Mouse (Mus musculus) spleen, adult 18-20 months (tissue): Measurements from ENCODE around the gene Hist1h3b.
A peak's percentile ranks its signal among the peaks of the same experiment; 100 is the strongest.

ENCODE experiments used
- DNase-seq, 2 experiments: peaks; one replicate each; pipeline ENCODE4 v3.0.0; 2022; ENCODE audit warnings: mixed read lengths in 2 of 2

Gene Hist1h3b

DNA sequence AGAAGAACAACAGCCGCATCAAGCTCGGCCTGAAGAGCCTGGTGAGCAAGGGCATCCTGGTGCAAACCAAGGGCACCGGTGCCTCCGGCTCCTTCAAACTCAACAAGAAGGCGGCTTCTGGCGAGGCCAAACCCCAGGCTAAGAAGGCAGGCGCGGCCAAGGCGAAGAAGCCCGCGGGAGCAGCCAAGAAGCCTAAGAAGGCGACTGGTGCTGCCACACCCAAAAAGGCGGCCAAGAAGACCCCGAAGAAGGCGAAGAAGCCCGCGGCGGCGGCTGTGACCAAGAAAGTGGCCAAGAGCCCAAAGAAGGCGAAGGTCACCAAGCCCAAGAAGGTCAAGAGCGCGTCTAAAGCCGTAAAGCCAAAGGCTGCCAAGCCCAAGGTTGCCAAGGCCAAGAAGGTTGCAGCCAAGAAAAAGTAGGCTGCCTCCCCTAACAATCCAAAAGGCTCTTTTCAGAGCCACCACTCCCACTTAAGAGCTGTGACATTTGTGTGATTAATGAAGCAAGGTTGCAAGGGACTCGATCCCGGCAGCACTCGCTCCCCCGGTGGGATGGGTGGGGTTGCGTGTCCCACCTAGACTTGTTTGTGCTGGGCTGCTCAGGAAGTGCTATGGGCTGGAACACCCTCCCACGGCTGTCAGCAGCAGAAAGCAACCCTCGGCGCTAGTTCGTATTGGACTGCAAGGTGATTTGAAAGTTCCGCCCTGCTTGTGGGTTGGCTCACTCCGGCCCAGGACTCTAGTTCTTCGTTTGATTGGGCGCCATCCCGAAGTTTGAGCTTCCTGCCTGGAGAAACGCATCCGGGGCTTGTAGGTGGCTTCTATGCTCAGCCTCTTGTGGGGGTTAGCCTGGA is 12.8 kb upstream of the Hist1h3b start:
- peak; percentile 79 to 89 for DNase-seq

DNA sequence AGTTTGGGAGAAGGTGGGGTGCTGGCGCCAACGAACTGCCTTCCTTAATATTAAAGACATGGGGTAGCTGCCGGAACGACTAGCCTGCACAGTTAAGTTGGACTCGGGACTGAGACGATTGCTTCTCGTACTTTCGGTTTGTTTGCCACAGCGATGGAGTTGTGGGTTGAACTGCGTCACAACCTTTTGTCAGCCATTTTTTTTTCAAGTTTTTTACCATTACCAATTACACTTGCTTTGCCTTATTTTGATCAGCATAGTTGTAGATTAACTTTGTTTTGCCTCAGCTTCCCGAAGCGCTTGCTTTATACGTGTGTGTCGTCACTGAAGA is 12.2 kb upstream of the Hist1h3b start:
- DNase-seq: no peak

DNA sequence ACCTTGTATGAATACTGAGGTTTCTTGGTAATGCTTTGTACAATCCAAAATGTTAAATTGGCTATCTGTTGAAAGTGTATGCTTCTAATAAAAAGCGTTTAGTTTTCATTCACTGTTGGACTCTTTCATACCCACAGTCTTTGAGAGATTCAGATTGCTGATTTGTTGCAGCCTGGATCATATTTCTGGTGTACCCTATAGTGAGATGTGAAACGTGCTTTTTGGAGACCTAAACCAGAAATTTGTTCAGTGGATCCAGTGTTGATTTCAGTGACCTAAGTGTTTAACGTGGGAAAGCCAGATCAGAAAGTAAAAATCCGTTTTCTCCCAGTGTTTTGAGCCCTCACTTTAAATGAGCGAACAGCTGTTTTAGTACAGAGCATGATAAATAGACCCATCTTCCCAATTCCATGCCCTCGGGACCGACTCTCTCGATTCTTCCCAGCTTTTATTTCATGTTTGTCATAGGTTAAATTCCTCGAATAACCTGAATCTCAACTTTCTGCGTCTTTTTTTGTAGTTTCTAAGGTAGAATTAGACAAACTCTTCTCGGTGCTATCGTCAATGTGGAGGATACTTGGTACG is 11.7 kb upstream of the Hist1h3b start:
- DNase-seq: no peak

DNA sequence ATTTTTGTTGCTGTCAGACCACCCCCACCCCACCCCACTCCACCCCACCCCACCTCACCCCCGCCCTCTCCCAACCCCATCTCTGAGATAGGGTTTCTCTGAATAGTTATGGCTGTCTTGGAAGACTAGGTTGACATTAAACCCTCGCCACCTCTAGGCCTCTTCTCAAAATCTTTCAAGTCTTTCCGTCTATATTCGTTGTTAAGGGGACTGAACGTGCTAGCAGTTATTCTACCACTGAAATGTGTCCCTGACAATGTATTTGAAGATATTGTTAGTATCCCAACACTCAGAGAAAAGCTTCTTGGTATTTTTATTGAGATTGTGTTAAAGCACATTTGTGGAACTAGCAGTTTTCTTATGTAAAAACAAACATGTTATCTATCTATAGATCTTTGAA is 11.2 kb upstream of the Hist1h3b start:
- no peak for DNase-seq

DNA sequence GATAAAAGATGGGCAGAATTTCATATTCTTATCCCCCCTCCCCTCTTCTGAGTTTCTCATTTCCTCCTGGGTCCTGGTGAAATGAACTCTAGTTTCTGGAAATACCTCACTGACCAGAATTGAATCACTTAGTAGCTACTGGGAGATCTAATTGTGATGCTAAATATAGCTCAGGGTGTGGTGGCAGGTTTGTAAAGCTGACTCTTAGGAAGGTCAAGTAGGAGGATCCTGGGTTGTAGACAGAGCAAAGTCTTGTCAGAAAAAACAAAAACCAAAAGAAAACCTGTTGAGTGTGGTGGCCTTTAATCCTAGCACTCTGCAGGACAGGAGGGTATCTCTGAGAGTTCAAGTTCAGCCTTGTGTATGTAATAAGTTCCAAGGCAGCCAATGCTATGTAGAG is 10.1 kb upstream of the Hist1h3b start:
- no peak for DNase-seq

DNA sequence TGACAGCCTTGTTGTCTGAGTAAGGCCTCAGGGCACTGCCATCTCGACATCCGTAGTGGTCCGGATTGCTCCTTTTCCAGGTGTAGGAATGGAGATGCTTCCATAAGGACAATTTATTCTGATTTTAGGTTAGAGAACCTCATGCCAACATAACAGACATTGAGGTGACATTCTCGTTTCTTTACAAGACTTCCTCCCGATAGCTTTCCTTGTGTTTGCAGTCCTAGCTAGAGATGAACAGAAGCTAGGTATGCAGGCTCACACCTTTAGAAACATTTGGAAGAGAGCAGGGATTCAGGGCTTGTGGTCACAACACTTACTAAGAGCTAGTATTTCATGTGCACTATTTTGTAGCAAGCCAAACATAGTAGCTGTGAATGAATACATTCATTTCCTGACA is 8.9 kb upstream of the Hist1h3b start:
- DNase-seq: no peak

DNA sequence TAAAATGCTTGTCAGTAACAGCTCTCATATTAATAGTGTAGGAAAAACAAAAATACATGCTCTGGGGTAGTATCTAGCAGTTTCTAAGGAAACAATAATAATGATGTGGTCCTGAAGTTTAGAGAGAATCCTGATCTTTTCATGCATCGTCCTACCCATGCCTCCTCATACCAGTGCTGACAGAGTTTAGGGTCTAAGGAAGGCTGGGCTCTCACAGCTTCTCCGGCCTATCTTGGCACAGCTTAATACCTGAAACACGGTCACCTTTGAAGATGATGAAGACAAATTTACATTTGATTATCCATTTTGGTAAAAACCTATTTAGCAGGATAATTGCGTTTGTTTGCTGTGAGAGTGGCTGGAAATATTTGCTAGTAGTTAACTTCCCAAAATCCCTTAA is 8.1 kb upstream of the Hist1h3b start:
- no peak for DNase-seq

DNA sequence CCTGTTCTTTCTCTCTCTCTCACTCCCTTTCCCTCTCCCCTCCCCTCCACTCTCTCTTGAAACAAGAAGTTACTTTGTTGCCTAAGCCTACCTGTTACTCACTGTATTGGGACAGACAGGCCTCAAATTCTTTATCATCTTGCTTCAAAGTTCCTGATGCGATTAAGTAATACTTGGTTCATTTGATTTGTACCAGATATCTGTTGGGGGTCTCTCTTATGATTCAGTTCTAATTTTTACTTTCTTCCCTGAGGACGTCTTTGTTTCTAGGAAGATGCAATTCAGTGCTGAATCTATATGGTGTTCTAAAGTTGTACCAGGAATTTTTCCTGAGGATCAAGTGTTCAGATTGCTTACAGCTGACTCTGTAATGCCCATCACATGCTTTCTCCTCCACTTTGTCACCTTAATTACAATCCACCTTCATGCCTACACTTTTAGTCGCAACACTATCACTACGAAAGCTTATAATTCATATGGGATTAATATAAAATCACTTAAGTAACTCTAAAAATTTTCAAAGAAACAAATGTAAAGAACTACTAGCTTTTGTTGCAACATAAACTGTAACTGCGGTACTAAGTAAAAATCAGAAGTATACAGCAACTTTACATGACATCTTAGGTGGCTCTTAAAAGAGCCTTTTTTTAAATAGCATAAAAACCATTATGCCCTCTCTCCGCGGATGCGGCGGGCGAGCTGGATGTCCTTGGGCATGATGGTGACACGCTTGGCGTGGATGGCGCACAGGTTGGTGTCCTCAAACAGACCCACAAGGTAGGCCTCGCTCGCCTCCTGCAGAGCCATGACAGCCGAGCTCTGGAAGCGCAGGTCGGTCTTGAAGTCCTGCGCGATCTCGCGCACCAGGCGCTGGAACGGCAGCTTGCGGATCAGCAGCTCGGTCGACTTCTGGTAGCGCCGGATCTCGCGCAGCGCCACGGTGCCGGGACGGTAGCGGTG is 7.4 kb upstream of the Hist1h3b start:
- no peak for DNase-seq

DNA sequence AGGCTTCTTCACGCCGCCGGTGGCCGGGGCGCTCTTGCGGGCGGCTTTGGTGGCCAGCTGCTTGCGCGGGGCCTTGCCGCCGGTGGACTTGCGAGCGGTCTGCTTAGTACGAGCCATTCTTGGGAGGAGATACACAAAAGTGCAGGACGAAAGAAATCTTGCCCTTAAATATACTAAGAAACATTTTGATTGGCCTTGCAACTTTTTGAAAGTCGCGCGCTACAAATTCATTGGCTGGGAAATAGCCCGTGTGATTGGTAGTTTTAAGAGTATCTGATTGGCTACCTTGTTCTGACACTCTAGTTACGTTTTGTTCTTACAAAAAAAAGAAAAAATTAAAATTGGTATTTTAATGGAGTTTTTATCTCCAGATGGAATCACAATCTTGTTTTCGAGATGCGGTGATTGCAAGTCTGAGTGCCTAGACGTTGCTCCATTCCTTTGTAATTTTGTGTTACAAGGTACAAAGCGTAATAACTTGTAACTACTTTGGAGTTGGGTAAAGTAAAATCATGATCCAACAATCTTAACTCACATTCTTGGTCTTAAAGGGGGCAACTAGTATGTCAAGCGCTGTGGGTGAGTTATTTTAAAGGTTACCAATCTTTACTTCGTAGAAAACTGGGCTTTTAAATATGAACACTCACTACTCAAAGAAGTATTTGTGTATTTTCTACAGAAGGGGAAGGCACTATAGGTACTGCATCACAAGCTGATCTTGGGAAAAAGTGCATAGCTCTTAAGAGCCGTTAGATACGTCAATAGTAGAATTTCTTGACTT is 6.5 kb upstream of the Hist1h3b start, which contains the start of gene Hist1h3c:
Gene Hist1h3c (minus strand): TSS at position 222 of the 781 bp plus-strand sequence.
- peak; percentile 60 to 80 for DNase-seq

DNA sequence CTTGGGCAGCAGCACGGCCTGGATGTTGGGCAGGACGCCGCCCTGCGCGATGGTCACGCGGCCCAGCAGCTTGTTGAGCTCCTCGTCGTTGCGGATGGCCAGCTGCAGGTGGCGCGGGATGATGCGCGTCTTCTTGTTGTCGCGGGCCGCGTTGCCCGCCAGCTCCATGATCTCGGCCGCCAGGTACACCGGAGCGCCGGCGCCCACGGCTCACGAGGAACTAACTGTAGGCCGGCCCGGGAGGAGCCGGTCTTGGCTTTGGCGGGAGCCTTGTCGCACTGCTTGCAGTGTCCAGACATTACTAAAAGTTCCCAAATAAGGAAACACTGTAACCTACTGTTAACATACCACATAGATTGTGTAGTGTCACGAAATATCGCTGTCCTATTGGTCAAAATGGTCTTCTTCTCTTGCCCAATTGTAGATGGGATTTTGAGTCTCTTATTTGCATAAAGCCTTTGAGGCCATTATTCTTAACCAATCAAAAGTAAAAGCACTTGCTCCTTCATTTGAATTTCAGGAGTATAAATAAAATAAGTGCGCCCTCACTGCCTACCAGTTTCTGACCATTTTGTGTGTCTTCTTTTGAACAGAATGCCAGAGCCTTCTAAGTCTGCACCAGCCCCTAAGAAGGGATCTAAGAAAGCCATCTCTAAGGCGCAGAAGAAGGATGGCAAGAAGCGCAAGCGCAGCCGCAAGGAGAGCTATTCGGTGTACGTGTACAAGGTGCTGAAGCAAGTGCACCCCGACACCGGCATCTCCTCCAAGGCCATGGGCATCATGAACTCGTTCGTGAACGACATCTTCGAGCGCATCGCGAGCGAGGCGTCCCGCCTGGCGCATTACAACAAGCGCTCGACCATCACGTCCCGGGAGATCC is 5.6 kb upstream of the Hist1h3b start, which contains the start of gene Hist1h2bb:
Gene Hist1h2bb (plus strand): TSS at position 534 of the 880 bp plus-strand sequence.
- DNase-seq: peak; percentile 62 to 66

DNA sequence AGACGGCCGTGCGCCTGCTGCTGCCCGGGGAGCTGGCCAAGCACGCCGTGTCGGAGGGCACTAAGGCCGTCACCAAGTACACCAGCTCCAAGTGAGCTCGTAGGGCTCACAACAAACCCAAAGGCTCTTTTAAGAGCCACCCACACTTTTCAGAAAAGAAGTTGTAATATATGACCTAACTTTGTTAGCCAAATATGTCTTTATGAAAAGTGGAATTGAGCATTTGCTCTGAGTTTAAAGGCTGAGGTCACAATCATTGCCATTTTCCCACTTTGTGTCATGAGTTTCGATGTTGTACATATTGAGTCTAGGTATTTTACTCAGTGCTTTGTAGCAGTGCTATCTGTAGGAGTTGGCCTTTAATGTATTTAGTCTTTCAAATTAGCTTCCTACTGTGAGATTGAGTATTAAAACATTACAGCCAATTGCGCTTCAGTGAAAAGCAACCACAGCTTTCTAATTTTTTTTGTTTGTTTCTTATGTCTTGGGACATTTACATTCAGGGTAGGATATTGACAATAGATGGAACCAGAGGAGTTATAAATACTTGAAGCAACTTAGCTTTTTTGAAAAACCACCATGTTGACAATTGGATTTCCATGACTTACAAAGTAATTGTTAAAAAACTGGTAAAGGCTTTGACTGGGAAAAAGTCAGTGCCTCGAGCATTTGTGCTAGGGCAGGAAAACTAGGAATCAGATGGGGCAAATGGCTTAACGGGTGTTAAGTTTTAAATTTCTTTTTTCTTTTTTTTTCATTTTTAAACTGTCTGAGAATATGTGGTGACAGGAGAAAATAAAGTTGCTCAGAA is 4.8 kb upstream of the Hist1h3b start:
- no peak for DNase-seq

DNA sequence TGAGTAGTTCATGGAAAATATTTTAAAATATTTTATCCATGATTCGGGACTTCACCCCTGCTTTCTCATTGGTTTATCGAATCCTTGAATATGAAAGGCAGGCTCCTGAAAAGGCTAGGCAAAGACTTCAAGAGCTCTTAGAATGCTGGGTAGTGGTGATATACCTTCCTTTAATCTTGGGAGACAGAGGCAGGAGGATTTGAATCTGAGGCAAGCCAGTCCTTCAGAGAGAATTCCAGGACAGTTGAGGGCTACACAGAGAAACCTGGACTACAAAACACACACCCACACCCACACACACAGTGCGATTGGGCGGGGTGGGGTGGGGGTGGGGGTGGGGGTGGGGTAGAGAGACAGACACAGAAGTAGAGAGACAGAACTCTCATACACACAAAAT is 4.2 kb upstream of the Hist1h3b start:
- no peak for DNase-seq

DNA sequence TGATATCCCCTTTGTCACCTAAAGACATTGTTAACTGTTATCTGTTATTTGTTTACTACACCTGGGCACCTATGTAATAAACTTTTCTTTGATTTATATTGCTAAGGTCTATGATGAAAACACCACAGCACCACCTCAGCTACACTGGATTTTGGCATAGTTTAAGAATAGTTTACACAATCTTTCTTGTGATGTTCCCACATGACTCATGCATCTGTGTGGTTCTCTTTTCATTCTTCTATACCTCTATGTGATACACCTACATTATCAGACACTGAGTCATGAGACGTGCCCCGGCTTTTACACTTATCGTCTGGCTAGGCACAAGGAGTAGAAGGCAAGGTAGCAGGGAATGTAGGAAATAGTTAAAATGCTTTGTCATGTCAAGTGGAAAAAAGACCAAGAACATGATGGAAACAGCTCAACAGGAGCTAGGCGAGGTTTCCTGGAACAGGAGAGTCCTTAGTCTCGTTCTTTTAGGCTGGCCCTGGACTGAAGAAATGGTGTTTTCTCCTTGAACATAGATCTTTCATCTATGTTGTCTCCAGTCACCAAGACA is 2.4 kb upstream of the Hist1h3b start:
- no peak for DNase-seq

DNA sequence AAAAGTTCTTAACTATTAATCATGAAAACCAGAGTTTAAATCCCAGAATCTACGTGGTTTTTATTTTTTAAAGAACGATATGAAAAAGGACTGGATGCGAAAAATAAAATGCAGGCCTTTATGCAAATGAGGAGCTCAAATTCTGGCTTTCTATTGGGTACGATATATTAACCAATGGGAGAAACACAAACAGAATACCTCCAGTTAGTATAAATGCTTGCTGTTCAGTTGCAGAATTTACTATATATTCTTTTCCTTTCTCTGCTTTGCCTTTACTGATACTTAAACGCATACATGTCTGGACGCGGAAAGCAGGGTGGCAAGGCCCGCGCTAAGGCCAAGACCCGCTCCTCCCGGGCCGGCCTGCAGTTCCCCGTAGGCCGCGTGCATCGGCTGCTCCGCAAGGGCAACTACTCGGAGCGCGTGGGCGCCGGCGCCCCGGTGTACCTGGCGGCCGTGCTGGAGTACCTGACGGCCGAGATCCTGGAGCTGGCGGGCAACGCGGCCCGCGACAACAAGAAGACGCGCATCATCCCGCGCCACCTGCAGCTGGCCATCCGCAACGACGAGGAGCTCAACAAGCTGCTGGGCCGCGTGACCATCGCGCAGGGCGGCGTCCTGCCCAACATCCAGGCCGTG is 1.1 kb upstream of the Hist1h3b start, which contains the start of gene Hist1h2ab:
Gene Hist1h2ab (plus strand): TSS at position 288 of the 639 bp plus-strand sequence.
- DNase-seq: peak; percentile 42 to 51

DNA sequence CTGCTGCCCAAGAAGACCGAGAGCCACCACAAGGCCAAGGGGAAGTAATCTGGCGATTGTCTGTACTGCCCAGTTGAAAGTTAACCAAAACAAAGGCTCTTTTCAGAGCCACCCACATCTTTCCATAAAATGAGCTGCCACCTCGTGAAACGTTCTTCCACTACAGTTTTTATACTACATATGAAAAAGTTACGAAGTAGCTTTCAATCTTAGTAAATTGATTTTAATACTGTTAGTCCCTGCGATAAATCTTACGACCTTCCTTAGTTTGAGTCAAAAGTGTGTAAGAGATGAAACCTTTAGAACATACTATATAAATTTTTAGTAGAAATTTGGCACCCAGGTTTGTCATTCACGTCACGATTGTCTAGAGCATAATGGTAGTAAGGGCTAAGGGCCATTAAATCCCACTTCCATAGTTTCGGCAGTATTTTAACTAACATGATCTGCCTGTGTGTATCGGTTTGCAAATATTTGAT is 550 bp upstream of the Hist1h3b start:
- DNase-seq: no peak

DNA sequence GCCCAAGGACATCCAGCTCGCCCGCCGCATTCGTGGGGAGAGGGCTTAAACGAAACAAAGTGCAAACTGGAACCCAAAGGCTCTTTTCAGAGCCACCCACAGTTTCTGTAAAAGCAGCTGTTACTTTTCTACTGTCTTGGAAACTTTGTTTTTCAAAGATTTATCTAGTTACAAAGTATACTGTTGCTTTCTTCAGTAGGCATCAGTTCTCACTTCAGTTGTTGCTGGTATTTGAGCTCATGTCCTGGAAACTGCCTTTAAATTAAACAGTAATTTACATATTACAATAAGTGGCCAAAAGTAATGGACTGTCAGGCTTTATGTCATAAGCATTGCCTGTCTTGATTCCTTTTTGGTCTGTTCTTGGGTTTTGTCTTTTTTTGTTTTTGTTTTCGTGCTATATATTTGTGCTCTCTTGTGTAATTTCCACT is 690 bp downstream of the Hist1h3b start:
- no peak for DNase-seq

DNA sequence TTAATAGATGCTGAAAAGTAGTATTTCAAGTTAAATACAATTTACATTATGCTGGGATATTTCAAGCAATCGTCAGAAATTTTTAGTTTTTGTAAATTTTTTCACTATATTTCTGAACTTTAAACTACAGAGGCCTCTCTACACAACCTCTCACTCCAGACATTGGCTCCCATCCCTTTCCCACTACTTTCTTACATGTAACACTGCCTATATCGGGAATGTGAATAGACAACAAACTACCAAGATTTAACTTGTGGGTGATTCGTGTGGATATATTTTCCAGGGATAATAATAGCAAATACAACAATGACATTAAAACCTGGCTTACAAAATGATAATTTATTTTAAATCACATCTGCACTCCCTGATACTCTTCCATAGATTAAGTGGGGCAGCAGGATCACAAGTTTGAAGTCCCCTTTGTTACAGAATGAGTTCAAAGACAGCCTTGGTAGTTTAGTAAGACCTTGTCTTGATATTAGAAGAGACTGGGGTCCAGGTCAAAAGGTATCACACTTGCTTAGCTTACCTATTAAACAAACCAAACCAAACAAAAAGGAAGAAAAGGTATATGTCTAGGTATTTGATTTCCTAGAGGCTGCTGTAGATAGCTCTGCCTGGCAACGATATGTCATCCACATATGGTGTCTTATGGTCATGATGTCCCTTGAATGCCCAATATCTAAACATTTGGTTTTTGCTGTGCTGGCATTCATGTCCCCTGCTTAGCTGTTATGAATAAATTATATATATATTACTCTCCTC is 1.4 kb downstream of the Hist1h3b start:
- DNase-seq: no peak

DNA sequence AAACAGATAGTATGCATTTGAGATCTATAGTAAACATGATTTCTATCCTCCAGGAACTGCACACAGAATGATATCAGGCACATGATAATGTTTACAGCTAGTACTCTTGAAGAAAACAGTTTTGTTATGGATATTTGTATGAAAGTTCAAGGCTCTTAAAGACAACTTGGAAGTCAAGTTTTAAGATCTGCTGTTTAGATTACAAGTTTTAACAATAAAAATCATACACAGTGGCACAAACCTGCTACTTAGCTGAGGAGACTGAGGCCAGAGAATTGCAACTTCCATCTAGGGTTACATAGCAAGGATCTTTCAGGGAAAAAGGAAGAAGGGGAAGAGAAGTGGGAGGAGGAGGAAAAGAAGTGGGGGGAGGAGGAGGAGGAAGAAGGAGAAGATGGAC is 2.9 kb downstream of the Hist1h3b start:
- DNase-seq: no peak

DNA sequence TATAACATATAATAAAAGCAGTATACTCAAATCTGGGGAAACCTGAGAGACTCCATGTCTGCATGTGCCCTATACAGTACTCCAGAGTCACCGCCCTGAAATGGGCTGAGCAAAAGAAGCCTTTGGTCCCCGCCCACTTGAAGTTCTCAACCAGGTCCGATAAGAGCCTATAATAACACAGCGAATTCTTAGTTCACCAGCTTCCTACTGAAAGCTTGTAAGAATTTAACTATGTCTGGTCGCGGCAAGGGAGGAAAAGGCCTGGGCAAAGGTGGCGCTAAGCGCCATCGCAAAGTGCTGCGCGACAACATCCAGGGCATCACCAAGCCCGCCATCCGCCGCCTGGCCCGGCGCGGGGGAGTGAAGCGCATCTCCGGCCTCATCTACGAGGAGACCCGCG is 4.7 kb downstream of the Hist1h3b start, which contains the start of gene Hist1h4b:
Gene Hist1h4b (plus strand): TSS at position 224 of the 400 bp plus-strand sequence.
- DNase-seq: peak; percentile 76 to 87
